In genomic region chr1:165075301-165076082, GRCm38 (mm10) we compare ENCODE assay signal across 7 mouse cellular contexts.
DNase-seq lines count a peak whose midpoint lies in the region; ATAC-seq lines count a peak whose summit lies in the region.

No protein-coding gene starts in this region.

- no peak overlapping the region for H3K9ac ChIP-seq in forebrain, embryonic 14.5 days (ENCODE audit: low read length)
- no peak overlapping the region for H3K9ac ChIP-seq in liver, embryonic 11.5 days (ENCODE audit: low read depth, low read length)

- peak overlapping the region; percentile 82 for H3K27ac ChIP-seq in forebrain, embryonic 14.5 days (ENCODE audit: low read depth, low read length)
- H3K27ac ChIP-seq in liver, embryonic 11.5 days (ENCODE audit: low read depth, low read length) = no peak overlapping the region

- no peaks in the 10 kb centered on the region for H3K9me3 ChIP-seq in forebrain, embryonic 14.5 days (replicated peaks; ENCODE audit: control insufficient read depth, low read length)
- no peaks in the 10 kb centered on the region for H3K9me3 ChIP-seq in liver, embryonic 11.5 days (ENCODE audit: control insufficient read depth, low read length)

- no peak overlapping the region for H3K4me2 ChIP-seq in forebrain, embryonic 14.5 days (ENCODE audit: low read length)
- H3K4me2 ChIP-seq in liver, embryonic 11.5 days = no peak overlapping the region

- intact Hi-C loops in heart, postnatal 14 days (cut with DNase I) = loop anchor here (5.0 kb wide), 1 partner anchor 37 kb away; no protein-coding TSS in a partner anchor

- no peaks in the 10 kb centered on the region for H3K36me3 ChIP-seq in forebrain, embryonic 14.5 days (ENCODE audit: control insufficient read depth, insufficient read depth, low read length)
- H3K36me3 ChIP-seq in liver, embryonic 11.5 days (ENCODE audit: control insufficient read depth, insufficient read depth, low read length) = no peaks in the 10 kb centered on the region

- no peaks in the 10 kb centered on the region for H3K27me3 ChIP-seq in forebrain, embryonic 14.5 days (replicated peaks; ENCODE audit: control insufficient read depth, insufficient read depth, low read length)
- no peaks in the 10 kb centered on the region for H3K27me3 ChIP-seq in liver, embryonic 11.5 days (replicated peaks; ENCODE audit: control insufficient read depth, insufficient read depth, low read length)

- peak; percentile 92 for ATAC-seq in forebrain, embryonic 14.5 days
- no peak for ATAC-seq in liver, embryonic 11.5 days (replicated peaks; ENCODE audit: low FRiP score)

- peak; percentile 73 for DNase-seq in CD4-positive, CD25-positive, alpha-beta regulatory T cell, adult 2 months (ENCODE audit: low read depth, low spot score)
- peak; percentile 96 for DNase-seq in NIH3T3 (ENCODE audit: low read depth)
- peak; percentile 93 for DNase-seq in forebrain, embryonic 14.5 days (ENCODE audit: low spot score)
- peak; percentile 39 to 41 for DNase-seq in heart, postnatal 14 days
- DNase-seq in left cerebral cortex, adult 18-20 months (ENCODE audit: low spot score in 2 of 2) = peak; percentile 80 to 84
- peak; percentile 53 for DNase-seq in retina, embryonic 14.5 days (ENCODE audit: low spot score)
- no peak for DNase-seq in liver, embryonic 11.5 days (ENCODE audit: low spot score)

- H3K4me1 ChIP-seq in forebrain, embryonic 14.5 days (ENCODE audit: control insufficient read depth, insufficient read depth, low read length) = peaks cover 12% of the 10 kb centered on the region
- no peaks in the 10 kb centered on the region for H3K4me1 ChIP-seq in liver, embryonic 11.5 days (replicated peaks; ENCODE audit: control insufficient read depth, insufficient read depth, low read length)

- 32% methylated on average over 5 of the region's 5 CpGs for WGBS in forebrain, embryonic 14.5 days
- 57% methylated on average over 5 of the region's 5 CpGs for WGBS in liver, embryonic 11.5 days

- H3K4me3 ChIP-seq in forebrain, embryonic 14.5 days (ENCODE audit: low read depth, low read length) = no peak overlapping the region
- no peak overlapping the region for H3K4me3 ChIP-seq in liver, embryonic 11.5 days (ENCODE audit: low read depth, low read length)
